Mouse (Mus musculus): ENCODE measurements around the gene Pomt2.

- TF ChIP-seq GATA1 (IDR thresholded peaks at IDR 0.05; ENCODE audit: low read length): no peak
- TF ChIP-seq TAL1 (IDR thresholded peaks at IDR 0.05; ENCODE audit: low read length): no peak
Observed at GRCm38 (mm10) chr12:87121918-87122589, 25.7 kb downstream of the Pomt2 start.
